Mouse (Mus musculus): ENCODE measurements around the gene Sla2. TPM values are rescaled to one million over a fixed set of nuclear protein-coding genes. Genes with fewer than 3 reads are reported as not detected.

Gene Sla2
- polyA plus RNA-seq, 1 experiment from 2014 or later = 0.56 TPM

Other genes starting within 250 kb of the Sla2 start
- gene Myl9, start 111.8 kb downstream of the Sla2 start, polyA plus RNA-seq (2014; fragmentation: Nextera tagmentation; extraction: Ambion mirVana) = 112 and 118 TPM in 2 replicates
- gene Tgif2, start 47.2 kb downstream of the Sla2 start, polyA plus RNA-seq (2014; fragmentation: Nextera tagmentation; extraction: Ambion mirVana) = 81.2 and 88.6 TPM in 2 replicates
- 4.7 TPM in 2 replicates for gene 4930518I15Rik, start 29.2 kb downstream of the Sla2 start, polyA plus RNA-seq (2014; fragmentation: Nextera tagmentation; extraction: Ambion mirVana)
- gene Rab5if, start 24.1 kb downstream of the Sla2 start, polyA plus RNA-seq (2014; fragmentation: Nextera tagmentation; extraction: Ambion mirVana) = 196 and 205 TPM in 2 replicates
- gene Ndrg3, start 104.9 kb upstream of the Sla2 start, polyA plus RNA-seq (2014; fragmentation: Nextera tagmentation; extraction: Ambion mirVana) = 48.1 and 48.2 TPM in 2 replicates
- 51.4 and 56.9 TPM in 2 replicates for gene Dsn1, start 120.0 kb upstream of the Sla2 start, polyA plus RNA-seq (2014; fragmentation: Nextera tagmentation; extraction: Ambion mirVana)
- 5.2 and 6.0 TPM in 2 replicates for gene Soga1, start 192.1 kb upstream of the Sla2 start, polyA plus RNA-seq (2014; fragmentation: Nextera tagmentation; extraction: Ambion mirVana)
- not detected in 2 replicates for gene Tldc2, start 199.9 kb upstream of the Sla2 start, polyA plus RNA-seq (2014; fragmentation: Nextera tagmentation; extraction: Ambion mirVana)
- gene Samhd1, start 248.1 kb upstream of the Sla2 start, polyA plus RNA-seq (2014; fragmentation: Nextera tagmentation; extraction: Ambion mirVana) = 21.0 and 21.7 TPM in 2 replicates